Mouse (Mus musculus): ENCODE results near the gene Adamts18.

- no peak for TF ChIP-seq GATA1 (IDR thresholded peaks at IDR 0.05; ENCODE audit: borderline replicate concordance, low read length)
- TF ChIP-seq FLI1 (IDR thresholded peaks at IDR 0.05; ENCODE audit: low read length), result no peak
Measured at GRCm38 (mm10) chr8:113836892-113837569, 11.5 kb downstream of the Adamts18 start.
